Mouse (Mus musculus): ENCODE data around the gene Higd1c. TPM values are rescaled to one million over a fixed set of nuclear protein-coding genes. Genes with fewer than 3 reads are reported as not detected.

The Higd1c gene
- total RNA-seq, 2 experiments from 2014 or later, result not detected

- no peak for DNase-seq (ENCODE audit: low spot score in 2 of 2)
Observed at GRCm38 (mm10) chr15:100433234-100433633, 68.9 kb downstream of the Higd1c start.

Other genes starting within 250 kb of the Higd1c start
- gene Atf1, start 136.7 kb upstream of the Higd1c start, total RNA-seq (2021), result 10 to 100 TPM; 59.2 to 62.5 TPM
- gene Tmprss12, start 83.7 kb upstream of the Higd1c start, total RNA-seq (2021), result not detected
- 100 to 1,000 TPM; 124 to 127 TPM for gene Mettl7a1, start 60.4 kb upstream of the Higd1c start, total RNA-seq (2021)
- gene Mettl7a3, start 29.6 kb upstream of the Higd1c start, total RNA-seq (2021), result under 1 TPM; 0.27 to 0.42 TPM
- under 1 TPM in 1 of 2 experiments, not detected in 1; 0.20 TPM for gene Methig1, start 11.4 kb upstream of the Higd1c start, total RNA-seq (2021)
- gene Mettl7a2, start 11.3 kb upstream of the Higd1c start, total RNA-seq (2021), result 1 to 10 TPM; 3.2 to 3.4 TPM
- gene Gm5475, start 57.6 kb downstream of the Higd1c start, total RNA-seq (2021), result not detected
- 100 to 1,000 TPM; 110 to 132 TPM for gene Slc11a2, start 60.5 kb downstream of the Higd1c start, total RNA-seq (2021)
- 100 to 1,000 TPM; 147 to 279 TPM for gene Letmd1, start 104.5 kb downstream of the Higd1c start, total RNA-seq (2021)
- 1 to 10 TPM; 5.3 to 5.5 TPM for gene Csrnp2, start 130.9 kb downstream of the Higd1c start, total RNA-seq (2021)
- 10 to 100 TPM; 16.6 to 17.6 TPM for gene Tfcp2, start 187.5 kb downstream of the Higd1c start, total RNA-seq (2021)
- gene Pou6f1, start 235.4 kb downstream of the Higd1c start, total RNA-seq (2021), result 10 to 100 TPM; 13.1 to 16.4 TPM